ENCODE assay signal across 13 mouse cellular contexts in the genomic region with DNA sequence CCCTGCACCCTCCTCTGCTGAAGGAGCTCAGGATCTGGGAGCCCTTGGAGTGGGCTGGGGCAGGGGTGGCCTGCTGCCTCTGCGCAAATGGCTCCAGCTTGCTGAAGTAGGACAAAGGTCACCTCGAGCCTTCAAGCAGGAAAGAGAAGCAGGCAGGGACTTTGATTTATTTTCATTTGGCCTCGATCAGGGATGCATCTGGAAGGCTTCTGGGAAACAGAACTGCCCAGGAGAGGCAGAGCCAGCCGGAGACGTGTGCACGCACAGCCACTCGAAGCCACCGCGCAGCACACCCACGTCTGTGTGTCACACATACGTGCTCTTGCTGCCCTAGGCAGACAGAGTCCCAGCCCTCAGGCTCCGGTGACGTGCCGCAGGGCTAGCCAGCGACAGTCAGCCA. TPM values are rescaled to one million over a fixed set of nuclear protein-coding genes. Genes with fewer than 3 reads are reported as not detected.
A peak's percentile ranks its signal among the peaks of the same experiment; 100 is the strongest.
DNase-seq lines count a peak whose midpoint lies in the region; ATAC-seq and TF ChIP-seq lines count a peak whose summit lies in the region.
"Had no signal": no experiment of that assay in that cellular context is flagged by ENCODE, and none has a peak within 500 bp of the region (broad histone marks: within the 10 kb centered on the region; RNA-seq: fewer than 3 reads in every experiment).

No protein-coding gene starts in this region.

- no peak for TF ChIP-seq POLR2A in lung, adult 2 months (IDR thresholded peaks at IDR 0.05; ENCODE audit: borderline replicate concordance, extremely low read depth, low read depth, low read length)

- peak; percentile 27 for ATAC-seq in lung, embryonic 16.5 days (ENCODE audit: low read depth)
- peak; percentile 31 for ATAC-seq in intestine, embryonic 16.5 days
- peak; percentile 59; the same call in 1 of the 2 replicates for ATAC-seq in kidney, postnatal 0 days (replicated peaks; ENCODE audit: low FRiP score, low read depth)
- ATAC-seq in stomach, embryonic 16.5 days (ENCODE audit: insufficient read depth, low FRiP score): peak; percentile 42; the same call in 1 of the 2 replicates
- ATAC-seq in megakaryocyte-erythroid progenitor cell, adult 5-6 weeks (replicated peaks; ENCODE audit: low FRiP score, low TSS enrichment, poor library complexity, severe bottlenecking): no peak

- no peak for DNase-seq in lung, adult 2 months
- peak; percentile 78 for DNase-seq in kidney, postnatal 0 days (ENCODE audit: low spot score)
- DNase-seq in adipocyte (ENCODE audit: low spot score): no peak
- no peak for DNase-seq in natural killer cell, adult 2 months (ENCODE audit: low spot score in 2 of 2)
- DNase-seq: gastrocnemius, postnatal 36 days had no signal

- H3K4me3 ChIP-seq in lung, embryonic 16.5 days (ENCODE audit: low read length): no peak overlapping the region
- no peak overlapping the region for H3K4me3 ChIP-seq in lung, adult 2 months (replicated peaks; ENCODE audit: extremely low read depth, low read depth, low read length)
- no peak overlapping the region for H3K4me3 ChIP-seq in intestine, embryonic 16.5 days (ENCODE audit: low read length)
- H3K4me3 ChIP-seq in kidney, postnatal 0 days (replicated peaks; ENCODE audit: low read depth, low read length): no peak overlapping the region
- H3K4me3 ChIP-seq in stomach, embryonic 16.5 days (replicated peaks; ENCODE audit: low read length): no peak overlapping the region

- H3K4me2 ChIP-seq in lung, embryonic 16.5 days (ENCODE audit: low read depth, low read length): no peak overlapping the region
- no peak overlapping the region for H3K4me2 ChIP-seq in intestine, embryonic 16.5 days (ENCODE audit: low read depth, low read length)
- H3K4me2 ChIP-seq in kidney, postnatal 0 days (ENCODE audit: low read length): no peak overlapping the region
- no peak overlapping the region for H3K4me2 ChIP-seq in stomach, embryonic 16.5 days (ENCODE audit: low read depth, low read length)
- H3K4me2 ChIP-seq: liver, embryonic 11.5 days had no signal

- H3K27ac ChIP-seq in lung, embryonic 16.5 days (ENCODE audit: low read length): peak overlapping the region; percentile 1; the same call in 1 of the 2 replicates
- peak overlapping the region; percentile 66 for H3K27ac ChIP-seq in intestine, embryonic 16.5 days (ENCODE audit: low read length)
- peak overlapping the region; percentile 39; the same call in 1 of the 2 replicates for H3K27ac ChIP-seq in kidney, postnatal 0 days
- no peak overlapping the region for H3K27ac ChIP-seq in stomach, embryonic 16.5 days (ENCODE audit: low read length)

- peaks cover 30% of the 10 kb centered on the region for H3K4me1 ChIP-seq in lung, embryonic 16.5 days (replicated peaks; ENCODE audit: control insufficient read depth, insufficient read depth, low read length)
- peaks cover 10% of the 10 kb centered on the region for H3K4me1 ChIP-seq in lung, adult 2 months (ENCODE audit: control insufficient read depth, insufficient read depth, low read length)
- H3K4me1 ChIP-seq in intestine, embryonic 16.5 days (ENCODE audit: control insufficient read depth, insufficient read depth, low read length): peaks cover 37% of the 10 kb centered on the region
- H3K4me1 ChIP-seq in kidney, postnatal 0 days (replicated peaks; ENCODE audit: insufficient read depth, low read length): peaks cover 19% of the 10 kb centered on the region
- H3K4me1 ChIP-seq in stomach, embryonic 16.5 days (ENCODE audit: control insufficient read depth, insufficient read depth, low read length): peaks cover 14% of the 10 kb centered on the region

- no peak overlapping the region for H3K9ac ChIP-seq in lung, embryonic 16.5 days (ENCODE audit: low read length)
- H3K9ac ChIP-seq in intestine, embryonic 16.5 days (ENCODE audit: low read depth, low read length): peak overlapping the region; percentile 53
- H3K9ac ChIP-seq in kidney, postnatal 0 days (ENCODE audit: low read depth, low read length): no peak overlapping the region
- H3K9ac ChIP-seq in stomach, embryonic 16.5 days (ENCODE audit: low read length): no peak overlapping the region

- TF ChIP-seq CTCF in lung, adult 2 months (IDR thresholded peaks at IDR 0.05; ENCODE audit: insufficient read depth, low read length): no peak
- TF ChIP-seq CTCF in kidney, postnatal 0 days (IDR thresholded peaks at IDR 0.05; ENCODE audit: low read depth): no peak

- no peaks in the 10 kb centered on the region for H3K36me3 ChIP-seq in lung, embryonic 16.5 days (ENCODE audit: control insufficient read depth, insufficient read depth, low read length)
- H3K36me3 ChIP-seq in intestine, embryonic 16.5 days (ENCODE audit: control insufficient read depth, insufficient read depth, low read length): no peaks in the 10 kb centered on the region
- H3K36me3 ChIP-seq in kidney, postnatal 0 days (ENCODE audit: insufficient read depth, low read length): no peaks in the 10 kb centered on the region
- H3K36me3 ChIP-seq in stomach, embryonic 16.5 days (ENCODE audit: control insufficient read depth, insufficient read depth, low read length): no peaks in the 10 kb centered on the region

- H3K27me3 ChIP-seq in lung, embryonic 16.5 days (ENCODE audit: control insufficient read depth, insufficient read depth, low read depth, low read length): no peaks in the 10 kb centered on the region
- H3K27me3 ChIP-seq in intestine, embryonic 16.5 days (replicated peaks; ENCODE audit: control insufficient read depth, insufficient read depth, low read length): no peaks in the 10 kb centered on the region
- no peaks in the 10 kb centered on the region for H3K27me3 ChIP-seq in kidney, postnatal 0 days (ENCODE audit: insufficient read depth, low read length)
- no peaks in the 10 kb centered on the region for H3K27me3 ChIP-seq in stomach, embryonic 16.5 days (ENCODE audit: control insufficient read depth, insufficient read depth, low read length)

- no peaks in the 10 kb centered on the region for H3K9me3 ChIP-seq in lung, embryonic 16.5 days (ENCODE audit: control insufficient read depth, low read length)
- H3K9me3 ChIP-seq in intestine, embryonic 16.5 days (ENCODE audit: control insufficient read depth, low read length): peaks cover 2% of the 10 kb centered on the region; the same call in 1 of the 2 replicates
- H3K9me3 ChIP-seq in kidney, postnatal 0 days (replicated peaks; ENCODE audit: low read length): no peaks in the 10 kb centered on the region
- H3K9me3 ChIP-seq in stomach, embryonic 16.5 days (replicated peaks; ENCODE audit: control insufficient read depth, low read length): no peaks in the 10 kb centered on the region

- 50% methylated on average over 15 of the region's 15 CpGs for WGBS in lung, embryonic 16.5 days
- WGBS in lung, adult 2 months: 69% methylated on average over 15 of the region's 15 CpGs
- 47% methylated on average over 15 of the region's 15 CpGs for WGBS in intestine, embryonic 16.5 days
- WGBS in kidney, postnatal 0 days: 36% methylated on average over 15 of the region's 15 CpGs
- 59% methylated on average over 15 of the region's 15 CpGs for whole genome bisulfite sequencing in stomach, embryonic 16.5 days

RNA-seq across cellular contexts. Expression of a gene that starts 41.7 kb away (rescaled TPM):
- polyA plus RNA-seq in lung, embryonic 16.5 days (2015; fragmentation: Nextera tagmentation; extraction: Ambion mirVana): 57.3 and 63.6 TPM in 2 replicates
- polyA plus RNA-seq in lung, adult 2 months (2012; rRNA removed): 103 and 120 TPM in 2 replicates
- polyA plus RNA-seq in intestine, embryonic 16.5 days (2015; fragmentation: Nextera tagmentation; extraction: Ambion mirVana): 26.5 and 29.1 TPM in 2 replicates
- 17.4 and 20.8 TPM in 2 replicates for polyA plus RNA-seq in kidney, postnatal 0 days (2015; fragmentation: Nextera tagmentation; extraction: Ambion mirVana)
- polyA plus RNA-seq in stomach, embryonic 16.5 days (2015; fragmentation: Nextera tagmentation; extraction: Ambion mirVana): 34.8 and 40.9 TPM in 2 replicates
- not detected in 2 replicates for total RNA-seq in megakaryocyte-erythroid progenitor cell, adult 5-6 weeks (2014; fragmentation: Nextera tagmentation)
- 7.5 and 8.7 TPM in 2 replicates for total RNA-seq in megakaryocyte-erythroid progenitor cell, adult 5-6 weeks (2017)

RNA-seq across cellular contexts. Expression of a gene that starts 43.2 kb away (rescaled TPM):
- polyA plus RNA-seq in lung, embryonic 16.5 days (2015; fragmentation: Nextera tagmentation; extraction: Ambion mirVana): 5.1 and 5.7 TPM in 2 replicates
- polyA plus RNA-seq in lung, adult 2 months (2012; rRNA removed): 2.6 and 3.0 TPM in 2 replicates
- 3.6 and 4.0 TPM in 2 replicates for polyA plus RNA-seq in intestine, embryonic 16.5 days (2015; fragmentation: Nextera tagmentation; extraction: Ambion mirVana)
- polyA plus RNA-seq in kidney, postnatal 0 days (2015; fragmentation: Nextera tagmentation; extraction: Ambion mirVana): 3.4 TPM in 2 replicates
- polyA plus RNA-seq in stomach, embryonic 16.5 days (2015; fragmentation: Nextera tagmentation; extraction: Ambion mirVana): 5.2 and 6.1 TPM in 2 replicates
- 1.5 and 3.6 TPM in 2 replicates for total RNA-seq in megakaryocyte-erythroid progenitor cell, adult 5-6 weeks (2014; fragmentation: Nextera tagmentation)
- 0.14 and 0.46 TPM in 2 replicates for total RNA-seq in megakaryocyte-erythroid progenitor cell, adult 5-6 weeks (2017)

RNA-seq across cellular contexts. Expression of a gene that starts 53.5 kb away (rescaled TPM):
- 52.6 and 52.7 TPM in 2 replicates for polyA plus RNA-seq in lung, embryonic 16.5 days (2015; fragmentation: Nextera tagmentation; extraction: Ambion mirVana)
- 9.4 and 11.3 TPM in 2 replicates for polyA plus RNA-seq in lung, adult 2 months (2012; rRNA removed)
- polyA plus RNA-seq in intestine, embryonic 16.5 days (2015; fragmentation: Nextera tagmentation; extraction: Ambion mirVana): 38.6 and 41.0 TPM in 2 replicates
- polyA plus RNA-seq in kidney, postnatal 0 days (2015; fragmentation: Nextera tagmentation; extraction: Ambion mirVana): 21.9 and 26.0 TPM in 2 replicates
- 43.4 and 43.9 TPM in 2 replicates for polyA plus RNA-seq in stomach, embryonic 16.5 days (2015; fragmentation: Nextera tagmentation; extraction: Ambion mirVana)
- 14.9 and 24.4 TPM in 2 replicates for total RNA-seq in megakaryocyte-erythroid progenitor cell, adult 5-6 weeks (2014; fragmentation: Nextera tagmentation)
- total RNA-seq in megakaryocyte-erythroid progenitor cell, adult 5-6 weeks (2017): 24.0 and 29.0 TPM in 2 replicates

RNA-seq across cellular contexts. Expression of a gene that starts 53.9 kb away (rescaled TPM):
- polyA plus RNA-seq in lung, embryonic 16.5 days (2015; fragmentation: Nextera tagmentation; extraction: Ambion mirVana): 0.11 and 0.72 TPM in 2 replicates
- 0.03 TPM in 1 of 2 replicates, not detected in the other for polyA plus RNA-seq in lung, adult 2 months (2012; rRNA removed)
- polyA plus RNA-seq in intestine, embryonic 16.5 days (2015; fragmentation: Nextera tagmentation; extraction: Ambion mirVana): 0.61 and 0.92 TPM in 2 replicates
- 0.11 TPM in 1 of 2 replicates, not detected in the other for polyA plus RNA-seq in kidney, postnatal 0 days (2015; fragmentation: Nextera tagmentation; extraction: Ambion mirVana)
- 0.49 and 0.57 TPM in 2 replicates for polyA plus RNA-seq in stomach, embryonic 16.5 days (2015; fragmentation: Nextera tagmentation; extraction: Ambion mirVana)
- total RNA-seq in megakaryocyte-erythroid progenitor cell, adult 5-6 weeks (2014; fragmentation: Nextera tagmentation): not detected in 2 replicates
- total RNA-seq in megakaryocyte-erythroid progenitor cell, adult 5-6 weeks (2017): not detected in 2 replicates
- total RNA-seq: common myeloid progenitor, adult 5-6 weeks; hematopoietic stem cell, adult 5-6 weeks; megakaryocyte progenitor cell, adult 5-6 weeks had no signal
- polyA plus RNA-seq: liver, embryonic 11.5 days had no signal
